9 mouse cellular contexts compared by ENCODE assay signal in the genomic region with DNA sequence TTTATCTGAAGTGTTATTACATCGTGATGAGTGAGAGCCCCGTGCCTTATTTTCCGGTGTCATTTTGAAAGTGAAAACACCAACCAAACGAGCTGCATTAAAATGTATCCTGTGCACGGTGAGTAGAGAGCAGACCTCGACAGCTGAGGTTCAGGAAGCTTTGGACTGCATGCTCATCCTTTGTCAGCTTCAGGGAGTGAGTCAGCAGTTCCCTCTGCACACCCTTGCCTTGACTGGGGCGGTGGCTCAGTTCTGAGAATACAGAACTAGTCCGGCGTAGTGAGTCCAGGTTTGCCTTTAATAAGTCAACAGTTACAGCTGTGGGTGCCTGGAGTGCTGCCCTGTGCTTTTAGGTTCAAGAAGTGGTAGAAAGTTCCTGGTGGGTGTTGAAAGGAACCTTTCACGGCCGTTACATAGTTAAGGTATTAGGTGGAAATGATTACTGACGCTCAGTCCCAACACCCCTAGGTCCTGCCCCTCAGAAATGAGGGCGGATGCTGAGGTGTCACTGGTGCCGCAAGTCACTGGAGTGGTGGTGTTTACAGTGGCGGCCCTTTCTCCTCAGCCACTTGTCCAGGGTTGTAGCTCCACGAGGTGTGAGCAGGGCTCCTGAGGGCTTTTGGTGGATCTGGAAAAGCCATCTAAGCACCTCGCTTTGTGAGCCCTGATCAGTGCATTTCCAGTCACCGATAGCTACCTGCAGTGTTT. TPM values are rescaled to one million over a fixed set of nuclear protein-coding genes. Genes with fewer than 3 reads are reported as not detected.
DNase-seq lines count a peak whose midpoint lies in the region; ATAC-seq lines count a peak whose summit lies in the region.
"Had no signal": no experiment of that assay in that cellular context is flagged by ENCODE, and none has a peak within 500 bp of the region (broad histone marks: within the 10 kb centered on the region; RNA-seq: fewer than 3 reads in every experiment).

No protein-coding gene starts in this region.

- peaks cover 10% of the 10 kb centered on the region; the same call in 1 of the 2 replicates for H3K36me3 ChIP-seq in heart, embryonic 12.5 days
- peaks cover 23% of the 10 kb centered on the region for H3K36me3 ChIP-seq in liver, embryonic 13.5 days
- H3K36me3 ChIP-seq in splenic B cell, adult 2 months (ENCODE audit: control insufficient read depth, insufficient read depth, low read length, poor library complexity, severe bottlenecking): no peaks in the 10 kb centered on the region

- peak overlapping the region; percentile 17 for H3K4me2 ChIP-seq in heart, embryonic 12.5 days
- peak overlapping the region; percentile 72 for H3K4me2 ChIP-seq in liver, embryonic 13.5 days
- H3K4me2 ChIP-seq: embryonic facial prominence, embryonic 12.5 days had no signal

- peaks cover 57% of the 10 kb centered on the region for H3K4me1 ChIP-seq in heart, embryonic 12.5 days (replicated peaks)
- H3K4me1 ChIP-seq in liver, embryonic 13.5 days (replicated peaks): peaks cover 89% of the 10 kb centered on the region

- DNase-seq in urinary bladder, postnatal 14 days (ENCODE audit: low spot score): peak; percentile 43
- no peak for DNase-seq in urinary bladder, postnatal 25 days (ENCODE audit: low spot score)
- peak; percentile 83 for DNase-seq in liver, embryonic 13.5 days
- peak; percentile 58 for DNase-seq in splenic B cell, adult 2 months (ENCODE audit: low read depth, low spot score)
- no peak for DNase-seq in layer of hippocampus, adult 9-11 months
- DNase-seq in testis, postnatal 14 days (ENCODE audit: low spot score): no peak
- no peak for DNase-seq in layer of hippocampus, adult 8-10 months (ENCODE audit: low spot score in 2 of 2)

- H3K4me3 ChIP-seq in heart, embryonic 12.5 days: no peak overlapping the region
- peak overlapping the region; percentile 43 for H3K4me3 ChIP-seq in liver, embryonic 13.5 days (replicated peaks)
- H3K4me3 ChIP-seq: embryonic facial prominence, embryonic 12.5 days had no signal

- H3K27me3 ChIP-seq in heart, embryonic 12.5 days (replicated peaks): no peaks in the 10 kb centered on the region
- H3K27me3 ChIP-seq in liver, embryonic 13.5 days: no peaks in the 10 kb centered on the region
- H3K27me3 ChIP-seq in splenic B cell, adult 2 months (ENCODE audit: control insufficient read depth, insufficient read depth, low read length, poor library complexity, severe bottlenecking): no peaks in the 10 kb centered on the region
- H3K27me3 ChIP-seq: embryonic facial prominence, embryonic 12.5 days had no signal

- H3K9me3 ChIP-seq in heart, embryonic 12.5 days (replicated peaks): no peaks in the 10 kb centered on the region
- no peaks in the 10 kb centered on the region for H3K9me3 ChIP-seq in liver, embryonic 13.5 days (replicated peaks)
- H3K9me3 ChIP-seq: embryonic facial prominence, embryonic 12.5 days had no signal

- peak overlapping the region; percentile 40 for H3K27ac ChIP-seq in heart, embryonic 12.5 days (ENCODE audit: poor library complexity, severe bottlenecking)
- peak overlapping the region; percentile 96 for H3K27ac ChIP-seq in liver, embryonic 13.5 days
- H3K27ac ChIP-seq: embryonic facial prominence, embryonic 12.5 days had no signal

- no peak overlapping the region for H3K9ac ChIP-seq in heart, embryonic 12.5 days
- peak overlapping the region; percentile 67 for H3K9ac ChIP-seq in liver, embryonic 13.5 days
- H3K9ac ChIP-seq: embryonic facial prominence, embryonic 12.5 days had no signal

- 56% methylated on average over 18 of the region's 18 CpGs for WGBS in heart, embryonic 12.5 days
- WGBS in liver, embryonic 13.5 days (ENCODE audit: insufficient replicate concordance): 26% methylated on average over 18 of the region's 18 CpGs

- peak; percentile 92 for ATAC-seq in heart, embryonic 12.5 days (ENCODE audit: insufficient number of reproducible peaks, low FRiP score)
- ATAC-seq in liver, embryonic 13.5 days (ENCODE audit: low read depth): peak; percentile 98

RNA-seq across cellular contexts. Expression of gene Bach1, which starts 14.4 kb away (rescaled TPM):
- 9.6 and 11.6 TPM in 2 replicates for polyA plus RNA-seq in heart, embryonic 12.5 days (2016; fragmentation: Nextera tagmentation; extraction: Ambion mirVana)
- polyA plus RNA-seq in liver, embryonic 13.5 days (2015; fragmentation: Nextera tagmentation; extraction: Ambion mirVana): 6.3 and 9.0 TPM in 2 replicates
- 10 to 100 TPM; 12.9 to 18.0 (median 14.2) TPM for total RNA-seq in layer of hippocampus, adult 8-10 months (2022)

Comparison
In these comparisons a context has a peak if more than half of its experiments do, and no peak if none do; other contexts are left out.
1. DNase-seq: peak in urinary bladder, postnatal 14 days (single experiment), liver, embryonic 13.5 days (single experiment) and splenic B cell, adult 2 months (single experiment); none in urinary bladder, postnatal 25 days (single experiment), layer of hippocampus, adult 9-11 months (single experiment), testis, postnatal 14 days (single experiment) and layer of hippocampus, adult 8-10 months (0 of 2).